Mouse (Mus musculus): ENCODE data around the gene Man1a2. TPM values are rescaled to one million over a fixed set of nuclear protein-coding genes. Genes with fewer than 3 reads are reported as not detected.

Gene Man1a2
- polyA plus RNA-seq, 1 experiment = not detected

DNA sequence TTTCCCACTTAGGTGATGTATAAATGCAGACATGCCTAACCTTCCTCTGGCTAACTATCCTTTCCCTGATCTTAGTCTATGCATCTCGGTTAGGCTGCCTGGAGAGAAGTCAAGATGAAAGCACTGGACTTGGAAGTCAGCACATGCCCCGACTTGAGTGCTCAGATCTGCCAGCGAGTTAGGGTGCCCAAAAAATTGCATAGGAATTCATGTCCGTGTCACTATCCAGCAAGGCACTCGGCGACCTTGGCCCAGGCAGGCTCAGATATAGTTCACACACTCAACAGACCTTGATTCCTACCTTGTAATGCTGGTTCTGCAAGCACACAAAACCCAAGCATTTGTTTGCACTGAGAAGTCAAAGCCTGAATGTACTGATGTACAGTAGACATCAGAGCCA is 3.4 kb upstream of the Man1a2 start:
- H3K4me3 ChIP-seq (ENCODE audit: insufficient read depth, low read depth, low read length) = no peak overlapping the region
- no peak for TF ChIP-seq POLR2A (IDR thresholded peaks at IDR 0.05; ENCODE audit: insufficient read depth, low read depth, low read length)
- no peak for TF ChIP-seq CTCF (IDR thresholded peaks at IDR 0.05; ENCODE audit: insufficient read depth, low read depth, low read length)
- no peak overlapping the region for H3K27ac ChIP-seq (ENCODE audit: insufficient read depth, low read depth, low read length)
- H3K4me1 ChIP-seq (ENCODE audit: control insufficient read depth, insufficient read depth, low read length) = peaks cover 3% of the 10 kb centered on the region; the same call in 1 of the 2 replicates
- 93% methylated on average over 6 of the region's 6 CpGs for WGBS

- 94% methylated on average over 8 of the region's 8 CpGs for WGBS
- Histone ChIP-seq H3K4me3 (ENCODE audit: insufficient read depth, low read depth, low read length) (no peak overlapping the region), H3K27ac (ENCODE audit: insufficient read depth, low read depth, low read length) (no peak overlapping the region), H3K4me1 (ENCODE audit: control insufficient read depth, insufficient read depth, low read length) (peaks cover 5% of the 10 kb centered on the region)
- TF ChIP-seq POLR2A (IDR thresholded peaks at IDR 0.05; ENCODE audit: insufficient read depth, low read depth, low read length) (no peak), CTCF (IDR thresholded peaks at IDR 0.05; ENCODE audit: insufficient read depth, low read depth, low read length) (no peak)
Measured at GRCm38 (mm10) chr3:100686756-100687155, 1.5 kb upstream of the Man1a2 start.

DNA sequence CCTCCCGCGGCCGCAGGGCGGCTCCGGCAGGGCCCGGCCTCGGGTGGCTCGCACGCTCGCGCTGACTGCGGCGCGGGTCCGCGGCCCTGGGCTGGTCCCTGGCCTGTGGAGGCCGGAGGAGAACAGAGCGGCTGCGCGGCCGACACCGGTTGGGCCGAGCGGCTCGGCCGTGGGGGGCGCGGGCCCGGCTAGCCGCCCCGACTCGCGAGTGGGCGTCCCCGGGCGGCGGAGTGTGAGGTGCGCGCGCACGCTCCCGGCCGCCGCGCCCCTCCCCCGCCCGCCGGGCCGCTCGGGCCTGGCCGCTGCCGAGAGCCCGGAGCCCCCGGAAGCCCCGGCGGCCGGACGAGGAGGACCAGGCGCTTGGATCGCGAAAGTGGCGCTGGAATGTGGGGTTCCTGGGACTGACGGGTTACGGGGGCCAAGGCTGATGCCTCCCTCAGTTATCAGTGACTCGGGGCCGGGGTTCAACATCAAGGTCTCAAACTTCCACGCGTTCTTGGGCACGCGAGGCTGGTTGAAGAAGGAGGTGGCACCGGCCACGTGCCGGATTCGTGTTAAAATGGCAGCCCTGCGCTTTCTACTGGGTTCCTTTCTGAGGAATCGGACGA is 564 bp upstream of the Man1a2 start:
- peaks cover 7% of the 10 kb centered on the region for H3K4me1 ChIP-seq (ENCODE audit: control insufficient read depth, insufficient read depth, low read length)
- 1% methylated on average over 77 of the region's 77 CpGs for WGBS

DNA sequence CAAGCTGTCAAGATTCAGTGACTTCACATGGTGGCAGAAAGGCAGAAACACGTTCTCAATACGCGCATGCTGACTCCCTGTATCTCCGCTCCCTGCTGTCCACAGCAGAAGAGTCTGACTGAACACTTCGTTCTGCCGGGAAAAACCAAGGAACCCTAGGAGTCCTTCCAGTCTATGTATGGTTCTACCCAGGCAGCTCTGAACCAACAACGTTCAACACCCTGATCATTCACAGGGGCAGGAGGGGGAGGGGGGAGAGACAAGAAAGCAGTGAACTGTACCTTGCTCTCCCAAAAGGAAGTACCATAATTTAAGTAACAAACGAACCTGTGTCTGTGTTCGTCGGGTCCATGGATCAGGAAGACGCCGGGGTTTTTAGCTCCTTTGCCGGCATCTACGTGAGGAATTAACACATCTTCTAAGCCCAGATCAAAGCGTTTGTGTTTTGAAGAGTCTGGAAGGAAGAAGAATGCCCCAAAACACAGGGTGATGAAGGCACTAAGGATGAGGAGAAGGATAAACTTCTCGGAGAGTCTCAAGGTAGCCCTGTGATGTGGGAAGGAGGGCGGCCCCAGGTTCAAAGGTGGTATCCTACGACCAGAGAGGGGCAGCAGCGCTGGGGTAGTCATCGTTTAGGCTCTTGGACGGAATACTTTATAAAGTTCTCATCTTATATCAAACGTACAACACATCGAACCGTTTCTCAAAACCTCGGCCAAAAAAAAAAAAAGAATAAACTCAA is 898 bp downstream of the Man1a2 start:
- peak overlapping the region; percentile 99 for H3K4me3 ChIP-seq (ENCODE audit: insufficient read depth, low read depth, low read length)
- under 1% methylated on average over 25 of the region's 25 CpGs for WGBS
- H3K27ac ChIP-seq (ENCODE audit: insufficient read depth, low read depth, low read length) = no peak overlapping the region
- no peak for TF ChIP-seq CTCF (IDR thresholded peaks at IDR 0.05; ENCODE audit: insufficient read depth, low read depth, low read length)
- no peak for TF ChIP-seq POLR2A (IDR thresholded peaks at IDR 0.05; ENCODE audit: insufficient read depth, low read depth, low read length)
- peaks cover 10% of the 10 kb centered on the region for H3K4me1 ChIP-seq (ENCODE audit: control insufficient read depth, insufficient read depth, low read length)

More for the DNA sequence above, 564 bp upstream of the Man1a2 start:
- H3K4me3 ChIP-seq (ENCODE audit: insufficient read depth, low read depth, low read length) = peak overlapping the region; percentile 99
- peak overlapping the region; percentile 93 for H3K27ac ChIP-seq (ENCODE audit: insufficient read depth, low read depth, low read length)
- TF ChIP-seq CTCF (IDR thresholded peaks at IDR 0.05; ENCODE audit: insufficient read depth, low read depth, low read length) (no peak), POLR2A (IDR thresholded peaks at IDR 0.05; ENCODE audit: insufficient read depth, low read depth, low read length) (peak; percentile 66)

- peak overlapping the region; percentile 33 for H3K4me3 ChIP-seq (ENCODE audit: insufficient read depth, low read depth, low read length)
- H3K27ac ChIP-seq (ENCODE audit: insufficient read depth, low read depth, low read length) = no peak overlapping the region
- no peak for TF ChIP-seq CTCF (IDR thresholded peaks at IDR 0.05; ENCODE audit: insufficient read depth, low read depth, low read length)
- no peak for TF ChIP-seq POLR2A (IDR thresholded peaks at IDR 0.05; ENCODE audit: insufficient read depth, low read depth, low read length)
- 9% methylated on average over 3 of the region's 3 CpGs for WGBS
- H3K4me1 ChIP-seq (ENCODE audit: control insufficient read depth, insufficient read depth, low read length) = peaks cover 10% of the 10 kb centered on the region
Measured at GRCm38 (mm10) chr3:100682841-100683240, 2.5 kb downstream of the Man1a2 start.

GRCm38 (mm10) chr3:100682281-100682680 is 3.0 kb downstream of the Man1a2 start:
- no peak overlapping the region for H3K4me3 ChIP-seq (ENCODE audit: insufficient read depth, low read depth, low read length)
- H3K27ac ChIP-seq (ENCODE audit: insufficient read depth, low read depth, low read length) = no peak overlapping the region
- WGBS = 28% methylated on average over 4 of the region's 4 CpGs
- H3K4me1 ChIP-seq (ENCODE audit: control insufficient read depth, insufficient read depth, low read length) = peaks cover 10% of the 10 kb centered on the region
- no peak for TF ChIP-seq POLR2A (IDR thresholded peaks at IDR 0.05; ENCODE audit: insufficient read depth, low read depth, low read length)
- TF ChIP-seq CTCF (IDR thresholded peaks at IDR 0.05; ENCODE audit: insufficient read depth, low read depth, low read length) = no peak

- TF ChIP-seq CTCF (IDR thresholded peaks at IDR 0.05; ENCODE audit: insufficient read depth, low read depth, low read length) (no peak), POLR2A (IDR thresholded peaks at IDR 0.05; ENCODE audit: insufficient read depth, low read depth, low read length) (no peak)
- peak overlapping the region; percentile 37 for H3K4me3 ChIP-seq (ENCODE audit: insufficient read depth, low read depth, low read length)
- H3K27ac ChIP-seq (ENCODE audit: insufficient read depth, low read depth, low read length) = no peak overlapping the region
- 29% methylated on average over 11 of the region's 11 CpGs for WGBS
- H3K4me1 ChIP-seq (ENCODE audit: control insufficient read depth, insufficient read depth, low read length) = peaks cover 10% of the 10 kb centered on the region
Measured at GRCm38 (mm10) chr3:100681448-100682092, 3.7 kb downstream of the Man1a2 start.

- TF ChIP-seq CTCF (IDR thresholded peaks at IDR 0.05; ENCODE audit: insufficient read depth, low read depth, low read length) (no peak), POLR2A (IDR thresholded peaks at IDR 0.05; ENCODE audit: insufficient read depth, low read depth, low read length) (no peak)
- WGBS = 82% methylated on average over 2 of the region's 2 CpGs
- Histone ChIP-seq H3K27ac (ENCODE audit: insufficient read depth, low read depth, low read length) (no peak overlapping the region), H3K4me1 (ENCODE audit: control insufficient read depth, insufficient read depth, low read length) (peaks cover 7% of the 10 kb centered on the region), H3K4me3 (ENCODE audit: insufficient read depth, low read depth, low read length) (no peak overlapping the region)
Measured at GRCm38 (mm10) chr3:100680226-100680625, 5.1 kb downstream of the Man1a2 start.

All from olfactory bulb, adult 2 months (tissue).